Mouse (Mus musculus) ES-E14 (cell line): ENCODE data around the gene Sash1.

Experiments used
- MAFK ChIP-seq: IDR thresholded peaks from 2 replicates; pipeline ENCODE4 v1.6.1; 2014; ENCODE audit warnings: mild to moderate bottlenecking, low read depth, low read length, inconsistent platforms; ENCODE audit not compliant: insufficient read depth
- ZNF384 ChIP-seq: IDR thresholded peaks from 2 replicates; pipeline ENCODE4 v1.6.1; 2012; ENCODE audit warnings: low read depth, low read length, inconsistent platforms

GRCm38 (mm10) chr10:8912706-8913275, 26.9 kb upstream of the Sash1 start:
- no peak for TF ChIP-seq ZNF384
- TF ChIP-seq MAFK, result no peak
